Mouse (Mus musculus): ENCODE data around the gene Rai2. TPM values are rescaled to one million over a fixed set of nuclear protein-coding genes. Genes with fewer than 3 reads are reported as not detected.
A peak's percentile ranks its signal among the peaks of the same experiment; 100 is the strongest.

The Rai2 gene
- 5.0 and 6.4 TPM in 2 replicates for polyA plus RNA-seq (2015; fragmentation: Nextera tagmentation; extraction: Ambion mirVana)

GRCm38 (mm10) chrX:161716865-161717763 lies at the start of gene Rai2:
Gene Rai2 (plus strand): TSS chrX:161717069.
- H3K27ac ChIP-seq (ENCODE audit: low read length) = no peak within 1 kb of the TSS
- H3K9ac ChIP-seq (replicated peaks; ENCODE audit: low read length) = peak within 1 kb of the TSS; percentile 61
- peak within 1 kb of the TSS; percentile 62 for H3K4me3 ChIP-seq (ENCODE audit: low read length)
- peak; percentile 82 for ATAC-seq (ENCODE audit: low FRiP score, low TSS enrichment)
- no peaks in the 10 kb centered on the region for H3K36me3 ChIP-seq (ENCODE audit: insufficient read depth, low read length)
- peaks cover 42% of the 10 kb centered on the region for H3K27me3 ChIP-seq (ENCODE audit: insufficient read depth, low read length)
- WGBS = 25% methylated on average over 31 of the region's 79 CpGs
- peak within 1 kb of the TSS; percentile 78 for H3K4me2 ChIP-seq (replicated peaks; ENCODE audit: low read depth, low read length)
- no peaks in the 10 kb centered on the region for H3K9me3 ChIP-seq (ENCODE audit: low read length)
- peaks cover 2% of the 10 kb centered on the region; the same call in 1 of the 2 replicates for H3K4me1 ChIP-seq (ENCODE audit: insufficient read depth, low read length)

DNA sequence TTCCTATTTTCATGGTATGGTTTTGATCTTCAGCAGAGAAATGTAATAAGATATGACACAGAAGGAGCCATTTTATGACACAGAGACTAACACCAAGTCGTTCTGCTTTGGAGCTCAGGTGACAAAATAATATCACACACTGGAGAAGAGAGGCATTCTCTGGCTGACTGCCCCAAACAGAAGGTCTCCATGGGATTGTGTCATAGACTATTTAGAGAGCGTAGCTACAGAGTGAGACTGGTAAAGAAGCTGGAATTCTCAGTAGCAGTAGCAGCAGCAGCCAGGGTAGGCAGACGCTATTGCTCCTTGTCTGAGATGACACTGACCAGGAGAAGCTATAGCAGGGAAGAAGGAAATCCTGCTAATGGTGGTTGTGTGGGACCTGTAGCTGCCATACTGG lies 27.5 kb upstream of the Rai2 start:
- H3K27ac ChIP-seq (ENCODE audit: low read length) = no peak overlapping the region
- H3K4me2 ChIP-seq (replicated peaks; ENCODE audit: low read depth, low read length) = no peak overlapping the region
- no peaks in the 10 kb centered on the region for H3K36me3 ChIP-seq (ENCODE audit: insufficient read depth, low read length)
- H3K9me3 ChIP-seq (ENCODE audit: low read length) = no peaks in the 10 kb centered on the region
- H3K9ac ChIP-seq (replicated peaks; ENCODE audit: low read length) = no peak overlapping the region
- H3K27me3 ChIP-seq (ENCODE audit: insufficient read depth, low read length) = peaks cover 25% of the 10 kb centered on the region; the same call in 1 of the 2 replicates
- no peak overlapping the region for H3K4me3 ChIP-seq (ENCODE audit: low read length)
- ATAC-seq (ENCODE audit: low FRiP score, low TSS enrichment) = no peak
- no peaks in the 10 kb centered on the region for H3K4me1 ChIP-seq (ENCODE audit: insufficient read depth, low read length)
- 51% methylated on average over 3 of the region's 3 CpGs for WGBS

- Histone ChIP-seq H3K4me3 (ENCODE audit: low read length) (peak overlapping the region; percentile 62), H3K9me3 (ENCODE audit: low read length) (no peaks in the 10 kb centered on the region), H3K27ac (ENCODE audit: low read length) (no peak overlapping the region), H3K9ac (replicated peaks; ENCODE audit: low read length) (no peak overlapping the region), H3K27me3 (ENCODE audit: insufficient read depth, low read length) (peaks cover 36% of the 10 kb centered on the region), H3K36me3 (ENCODE audit: insufficient read depth, low read length) (no peaks in the 10 kb centered on the region), H3K4me1 (ENCODE audit: insufficient read depth, low read length) (peaks cover 2% of the 10 kb centered on the region; the same call in 1 of the 2 replicates), H3K4me2 (replicated peaks; ENCODE audit: low read depth, low read length) (peak overlapping the region; percentile 78)
- peak; percentile 25 for ATAC-seq (ENCODE audit: low FRiP score, low TSS enrichment)
- 36% methylated on average over 9 of the region's 9 CpGs for WGBS
Observed at GRCm38 (mm10) chrX:161716503-161716864, 385 bp upstream of the Rai2 start.

- Histone ChIP-seq H3K27ac (ENCODE audit: low read length) (no peak overlapping the region), H3K9me3 (ENCODE audit: low read length) (no peaks in the 10 kb centered on the region), H3K36me3 (ENCODE audit: insufficient read depth, low read length) (no peaks in the 10 kb centered on the region), H3K27me3 (ENCODE audit: insufficient read depth, low read length) (peaks cover 42% of the 10 kb centered on the region), H3K9ac (replicated peaks; ENCODE audit: low read length) (peak overlapping the region; percentile 61), H3K4me1 (ENCODE audit: insufficient read depth, low read length) (peaks cover 2% of the 10 kb centered on the region; the same call in 1 of the 2 replicates), H3K4me2 (replicated peaks; ENCODE audit: low read depth, low read length) (peak overlapping the region; percentile 78), H3K4me3 (ENCODE audit: low read length) (peak overlapping the region; percentile 62)
- peak; percentile 18; the same call in 1 of the 2 replicates for ATAC-seq (ENCODE audit: low FRiP score, low TSS enrichment)
- WGBS = 33% methylated on average over 26 of the region's 26 CpGs
Observed at GRCm38 (mm10) chrX:161717764-161718382, 1.0 kb downstream of the Rai2 start.

DNA sequence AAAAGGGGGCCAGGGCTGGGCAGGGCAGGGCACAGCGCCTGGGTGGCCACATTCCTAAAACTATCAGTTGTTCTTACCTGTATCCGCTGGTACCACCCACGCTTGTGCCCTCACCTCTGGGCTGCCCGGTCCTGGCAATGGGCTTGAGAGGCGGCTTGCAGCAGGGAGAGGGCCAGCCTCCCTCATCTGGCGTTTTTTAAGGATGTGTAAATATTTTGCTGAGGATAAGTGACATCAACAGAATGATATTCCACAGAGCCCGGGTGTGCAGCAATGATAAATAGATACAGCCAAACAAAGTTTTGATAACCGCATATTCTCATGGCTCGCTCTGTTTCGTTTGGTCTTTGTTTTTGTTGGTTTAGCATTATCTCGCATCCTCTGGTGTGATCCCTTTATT lies 1.7 kb downstream of the Rai2 start:
- Histone ChIP-seq H3K9me3 (ENCODE audit: low read length) (no peaks in the 10 kb centered on the region), H3K27me3 (ENCODE audit: insufficient read depth, low read length) (peaks cover 42% of the 10 kb centered on the region), H3K4me3 (ENCODE audit: low read length) (peak overlapping the region; percentile 62), H3K4me2 (replicated peaks; ENCODE audit: low read depth, low read length) (peak overlapping the region; percentile 78), H3K36me3 (ENCODE audit: insufficient read depth, low read length) (no peaks in the 10 kb centered on the region), H3K27ac (ENCODE audit: low read length) (no peak overlapping the region), H3K4me1 (ENCODE audit: insufficient read depth, low read length) (peaks cover 6% of the 10 kb centered on the region; the same call in 1 of the 2 replicates), H3K9ac (replicated peaks; ENCODE audit: low read length) (no peak overlapping the region)
- WGBS = 41% methylated on average over 11 of the region's 11 CpGs
- no peak for ATAC-seq (ENCODE audit: low FRiP score, low TSS enrichment)

DNA sequence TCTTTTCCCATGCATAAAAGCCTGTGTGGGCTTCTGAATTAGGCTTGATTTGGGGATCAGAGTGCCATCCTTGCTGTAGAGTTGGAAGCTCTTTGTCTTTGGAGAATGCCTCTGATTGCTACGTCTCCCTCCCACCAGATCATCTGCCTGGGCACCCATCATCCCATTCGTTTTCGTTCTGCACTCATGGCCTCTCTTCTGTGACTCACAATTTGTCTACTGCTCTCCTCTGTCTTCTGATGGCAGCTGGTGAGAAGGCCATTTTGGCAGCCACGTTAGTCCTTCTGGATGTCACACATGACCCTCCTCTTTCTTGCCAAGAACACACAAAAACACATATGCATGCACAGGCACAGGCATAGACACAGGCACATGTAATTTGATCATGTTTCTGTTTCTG lies 4.2 kb downstream of the Rai2 start:
- no peak overlapping the region for H3K27ac ChIP-seq (ENCODE audit: low read length)
- H3K4me3 ChIP-seq (ENCODE audit: low read length) = no peak overlapping the region
- H3K4me2 ChIP-seq (replicated peaks; ENCODE audit: low read depth, low read length) = no peak overlapping the region
- H3K4me1 ChIP-seq (ENCODE audit: insufficient read depth, low read length) = peaks cover 10% of the 10 kb centered on the region; the same call in 1 of the 2 replicates
- no peaks in the 10 kb centered on the region for H3K36me3 ChIP-seq (ENCODE audit: insufficient read depth, low read length)
- no peak for ATAC-seq (ENCODE audit: low FRiP score, low TSS enrichment)
- H3K9ac ChIP-seq (replicated peaks; ENCODE audit: low read length) = no peak overlapping the region
- 60% methylated on average over 4 of the region's 4 CpGs for WGBS
- H3K27me3 ChIP-seq (ENCODE audit: insufficient read depth, low read length) = peaks cover 49% of the 10 kb centered on the region
- no peaks in the 10 kb centered on the region for H3K9me3 ChIP-seq (ENCODE audit: low read length)

GRCm38 (mm10) chrX:161723391-161723808 lies 6.5 kb downstream of the Rai2 start:
- peak; percentile 87 for ATAC-seq (ENCODE audit: low FRiP score, low TSS enrichment)
- Histone ChIP-seq H3K9ac (replicated peaks; ENCODE audit: low read length) (no peak overlapping the region), H3K27me3 (ENCODE audit: insufficient read depth, low read length) (peaks cover 37% of the 10 kb centered on the region), H3K27ac (ENCODE audit: low read length) (peak overlapping the region; percentile 32), H3K9me3 (ENCODE audit: low read length) (no peaks in the 10 kb centered on the region), H3K4me3 (ENCODE audit: low read length) (0 out of 2 replicates have a peak overlapping the region, but pooled peaks have one; percentile 1), H3K4me1 (ENCODE audit: insufficient read depth, low read length) (peaks cover 10% of the 10 kb centered on the region; the same call in 1 of the 2 replicates), H3K36me3 (ENCODE audit: insufficient read depth, low read length) (no peaks in the 10 kb centered on the region), H3K4me2 (replicated peaks; ENCODE audit: low read depth, low read length) (no peak overlapping the region; the same call in 1 of the 2 replicates)
- WGBS = 19% methylated on average over 9 of the region's 9 CpGs

- H3K9me3 ChIP-seq (ENCODE audit: low read length) = no peaks in the 10 kb centered on the region
- H3K27me3 ChIP-seq (ENCODE audit: insufficient read depth, low read length) = peaks cover 33% of the 10 kb centered on the region
- peaks cover 8% of the 10 kb centered on the region; the same call in 1 of the 2 replicates for H3K4me1 ChIP-seq (ENCODE audit: insufficient read depth, low read length)
- no peak for ATAC-seq (ENCODE audit: low FRiP score, low TSS enrichment)
- 54% methylated on average over 1 of the region's 1 CpGs for WGBS
- no peak overlapping the region for H3K27ac ChIP-seq (ENCODE audit: low read length)
- H3K36me3 ChIP-seq (ENCODE audit: insufficient read depth, low read length) = no peaks in the 10 kb centered on the region
- H3K4me2 ChIP-seq (replicated peaks; ENCODE audit: low read depth, low read length) = no peak overlapping the region
- no peak overlapping the region for H3K4me3 ChIP-seq (ENCODE audit: low read length)
- no peak overlapping the region for H3K9ac ChIP-seq (replicated peaks; ENCODE audit: low read length)
Observed at GRCm38 (mm10) chrX:161726257-161726656, 9.4 kb downstream of the Rai2 start.

GRCm38 (mm10) chrX:161728507-161728906 lies 11.6 kb downstream of the Rai2 start:
- 58% methylated on average over 4 of the region's 4 CpGs for WGBS
- H3K36me3 ChIP-seq (ENCODE audit: insufficient read depth, low read length) = no peaks in the 10 kb centered on the region
- no peak overlapping the region for H3K4me3 ChIP-seq (ENCODE audit: low read length)
- H3K9me3 ChIP-seq (ENCODE audit: low read length) = no peaks in the 10 kb centered on the region
- peaks cover 27% of the 10 kb centered on the region for H3K27me3 ChIP-seq (ENCODE audit: insufficient read depth, low read length)
- H3K4me1 ChIP-seq (ENCODE audit: insufficient read depth, low read length) = peaks cover 4% of the 10 kb centered on the region; the same call in 1 of the 2 replicates
- H3K9ac ChIP-seq (replicated peaks; ENCODE audit: low read length) = no peak overlapping the region
- no peak overlapping the region for H3K4me2 ChIP-seq (replicated peaks; ENCODE audit: low read depth, low read length)
- no peak for ATAC-seq (ENCODE audit: low FRiP score, low TSS enrichment)
- H3K27ac ChIP-seq (ENCODE audit: low read length) = no peak overlapping the region

All from kidney, embryonic 16.5 days (tissue).